Mouse (Mus musculus): Measurements from ENCODE around the gene Sprr1b.

Sprr1b gene

DNA sequence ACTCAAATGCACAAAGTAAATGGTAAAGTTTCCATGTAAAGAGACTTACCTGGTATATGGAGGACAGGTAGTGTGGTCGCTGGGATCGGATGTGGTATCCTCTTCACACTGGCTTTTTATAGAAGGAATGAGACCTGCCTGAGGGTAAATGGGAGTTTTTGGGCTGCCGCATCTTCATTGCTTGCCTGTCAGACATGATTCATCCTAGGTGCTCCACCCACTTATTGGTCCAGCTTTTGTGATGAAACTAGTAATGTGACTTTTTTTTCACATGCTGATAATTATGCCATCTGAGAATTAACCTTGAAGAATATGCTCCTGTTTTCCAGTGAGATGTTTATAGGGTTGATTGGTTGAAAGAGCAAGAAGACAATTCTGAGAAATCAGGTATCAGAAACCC lies at the start of gene Sprr1b:
TSS of gene Sprr1b (minus strand) at position 101 of the 400 bp plus-strand sequence.
- no peak for DNase-seq (ENCODE audit: low spot score)

DNA sequence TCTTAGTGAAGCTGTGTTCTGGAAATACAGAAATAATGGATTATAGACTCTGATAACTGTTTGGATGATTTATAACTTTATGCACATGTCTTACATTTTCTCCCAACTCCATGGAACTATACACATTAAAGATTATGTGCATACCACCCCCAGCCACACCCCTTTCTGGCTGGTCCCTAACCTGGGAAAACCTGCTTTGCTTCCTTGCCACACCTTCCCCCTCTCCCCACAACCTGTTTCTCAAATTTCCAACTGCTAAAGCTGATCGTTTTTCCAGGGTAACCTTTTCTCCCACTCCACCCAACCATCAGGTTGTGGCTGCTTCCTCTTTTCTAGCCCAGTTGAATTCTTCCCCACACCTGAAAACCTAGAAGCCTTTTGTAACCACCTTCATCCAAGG lies 47.7 kb upstream of the Sprr1b start:
- no peak for DNase-seq (ENCODE audit: low spot score)

DNA sequence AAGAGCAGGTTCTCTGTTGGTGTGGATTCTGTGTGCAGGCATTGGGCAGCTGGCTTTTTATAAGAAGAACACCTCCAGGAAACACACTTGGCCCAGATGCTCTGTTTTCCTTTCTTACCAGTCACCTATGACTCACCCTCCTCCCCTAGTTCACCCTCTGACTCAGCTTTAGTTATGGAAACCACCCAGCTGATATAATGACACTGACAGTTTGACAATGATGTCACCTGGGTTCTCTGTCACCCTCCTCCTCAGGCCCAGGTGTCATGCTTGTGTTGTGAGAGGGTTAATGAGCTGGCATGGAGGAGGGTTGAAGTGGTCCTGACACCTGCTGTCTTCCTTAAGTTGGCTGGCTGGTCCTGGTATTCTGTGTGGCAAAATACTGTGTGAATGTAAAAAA lies 47.3 kb upstream of the Sprr1b start, which contains the start of gene Sprr1a:
TSS of gene Sprr1a (minus strand) at position 33 of the 400 bp plus-strand sequence.
- peak; percentile 20 for DNase-seq (ENCODE audit: low spot score)

DNA sequence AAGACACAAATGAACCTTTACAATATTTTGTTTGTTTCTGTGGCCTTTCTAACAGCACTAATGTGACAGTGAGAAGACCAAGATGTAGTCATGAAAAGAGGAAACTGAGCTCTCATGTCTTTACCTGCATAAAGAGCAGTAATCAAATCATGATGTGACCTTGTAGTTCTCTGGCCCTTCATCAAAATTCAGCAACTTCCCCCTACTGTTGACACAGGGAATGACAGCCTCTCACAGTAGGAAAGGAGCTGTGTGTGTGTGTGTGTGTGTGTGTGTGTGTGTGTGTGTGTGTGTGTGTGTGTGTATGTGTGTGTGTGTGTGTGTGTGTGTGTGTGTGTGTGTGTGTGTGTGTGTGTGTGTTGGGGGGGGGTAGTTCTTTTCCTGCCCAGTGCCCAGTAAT lies 42.7 kb upstream of the Sprr1b start:
- peak; percentile 31 for DNase-seq (ENCODE audit: low spot score)

- DNase-seq (ENCODE audit: low spot score), result no peak
Observed at GRCm38 (mm10) chr3:92470111-92470510, 31.5 kb upstream of the Sprr1b start.

DNA sequence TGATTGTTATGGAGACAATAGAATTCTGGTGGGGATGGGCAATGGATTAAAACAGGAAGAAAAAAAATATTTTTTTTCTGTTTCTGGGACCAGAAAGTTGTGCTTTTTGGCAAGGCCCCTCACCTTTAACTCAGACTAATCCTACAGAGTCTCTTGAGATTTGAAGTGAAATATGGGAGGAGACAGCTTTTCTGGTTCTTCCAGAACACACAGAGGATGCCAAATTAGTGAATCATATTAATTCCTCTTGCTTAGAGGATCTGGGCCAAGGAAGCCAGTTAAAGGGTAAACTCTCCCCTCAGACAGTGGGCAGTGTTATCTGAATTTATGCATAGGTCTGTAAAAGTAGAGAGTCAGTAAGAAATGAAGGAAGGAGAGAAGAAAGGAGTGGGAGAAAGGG lies 28.8 kb upstream of the Sprr1b start:
- DNase-seq (ENCODE audit: low spot score), result peak; percentile 57

GRCm38 (mm10) chr3:92466576-92466975 lies 28.0 kb upstream of the Sprr1b start:
- DNase-seq (ENCODE audit: low spot score), result peak; percentile 58

- DNase-seq (ENCODE audit: low spot score), result no peak
Observed at GRCm38 (mm10) chr3:92458620-92459019, 20.0 kb upstream of the Sprr1b start, which contains the start of gene Sprr3. Sprr3 (minus strand) TSS chr3:92458720.

- no peak for DNase-seq (ENCODE audit: low spot score)
Observed at GRCm38 (mm10) chr3:92455151-92455550, 16.6 kb upstream of the Sprr1b start.

DNA sequence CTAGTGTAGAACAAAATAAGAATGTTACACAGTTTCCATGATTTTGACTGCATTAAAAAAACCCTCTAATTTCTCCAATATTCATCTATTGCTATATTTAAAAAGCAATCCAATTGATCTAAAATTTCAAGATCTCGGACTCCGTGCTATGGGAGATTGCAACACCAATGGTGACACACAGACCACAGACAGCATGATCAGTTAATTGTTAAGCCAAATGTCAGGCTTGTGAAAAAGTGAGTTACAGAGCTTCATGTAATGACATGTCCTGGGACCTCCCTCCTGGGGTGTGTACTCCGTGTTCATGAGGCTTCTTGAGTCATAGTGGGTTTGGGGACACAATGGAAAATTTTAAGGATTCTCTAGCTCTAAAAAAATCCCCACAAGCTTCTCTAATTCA lies 1.6 kb upstream of the Sprr1b start:
- no peak for DNase-seq (ENCODE audit: low spot score)

DNA sequence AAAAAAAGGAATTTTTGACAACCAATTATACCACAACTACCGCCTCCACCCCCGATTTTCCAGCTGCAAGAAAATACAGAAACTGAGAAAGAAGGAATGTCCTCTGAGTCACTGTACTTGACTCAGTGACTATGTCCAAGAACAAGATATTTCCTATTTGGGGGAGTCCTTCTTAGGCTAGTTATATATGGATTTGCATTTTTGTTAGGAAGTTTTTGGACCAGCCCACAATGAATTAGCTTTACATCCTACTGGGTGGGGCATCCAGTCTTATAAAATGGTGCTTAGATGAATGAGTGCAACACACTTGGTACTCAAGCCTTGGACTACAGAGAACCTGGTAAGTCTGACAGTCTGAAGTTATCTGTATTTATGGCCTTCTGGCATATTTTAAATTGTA lies 6.3 kb downstream of the Sprr1b start, which contains the start of gene Sprr2k:
TSS of gene Sprr2k (plus strand) at position 301 of the 400 bp plus-strand sequence.
- DNase-seq (ENCODE audit: low spot score), result no peak

- DNase-seq (ENCODE audit: low spot score), result no peak
Observed at GRCm38 (mm10) chr3:92429323-92429722, 9.3 kb downstream of the Sprr1b start, which contains the start of gene Gm9774. Gm9774 (minus strand) TSS chr3:92429423.

- no peak for DNase-seq (ENCODE audit: low spot score)
Observed at GRCm38 (mm10) chr3:92417782-92418181, 20.8 kb downstream of the Sprr1b start, which contains the start of gene Sprr2j-ps. Sprr2j-ps (plus strand) TSS chr3:92418082.

DNA sequence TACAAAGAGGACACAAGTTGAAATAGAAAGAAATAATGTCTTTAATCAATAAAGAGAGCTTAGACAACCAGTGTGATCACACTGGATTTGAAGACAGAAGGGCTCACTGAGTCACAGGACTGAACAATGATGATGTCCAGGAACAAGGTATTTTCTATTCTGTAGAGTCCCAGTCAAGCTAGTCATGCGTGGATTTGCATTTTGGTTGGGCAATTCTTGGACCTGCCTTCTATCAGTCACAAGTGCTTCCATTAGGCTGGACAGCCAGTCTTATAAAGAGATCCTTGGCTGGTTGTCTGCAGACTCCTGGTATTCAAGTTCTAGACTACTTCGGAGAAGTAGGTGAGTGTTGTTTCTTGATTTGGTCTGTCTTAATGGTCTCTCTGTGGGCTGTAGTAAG lies 30.9 kb downstream of the Sprr1b start, which contains the start of gene Sprr2i:
TSS of gene Sprr2i (plus strand) at position 301 of the 400 bp plus-strand sequence.
- no peak for DNase-seq (ENCODE audit: low spot score)

GRCm38 (mm10) chr3:92394301-92394700 lies 44.3 kb downstream of the Sprr1b start:
- DNase-seq (ENCODE audit: low spot score), result peak; percentile 62
